Mouse (Mus musculus): ENCODE measurements around the gene Defb21.

DNA sequence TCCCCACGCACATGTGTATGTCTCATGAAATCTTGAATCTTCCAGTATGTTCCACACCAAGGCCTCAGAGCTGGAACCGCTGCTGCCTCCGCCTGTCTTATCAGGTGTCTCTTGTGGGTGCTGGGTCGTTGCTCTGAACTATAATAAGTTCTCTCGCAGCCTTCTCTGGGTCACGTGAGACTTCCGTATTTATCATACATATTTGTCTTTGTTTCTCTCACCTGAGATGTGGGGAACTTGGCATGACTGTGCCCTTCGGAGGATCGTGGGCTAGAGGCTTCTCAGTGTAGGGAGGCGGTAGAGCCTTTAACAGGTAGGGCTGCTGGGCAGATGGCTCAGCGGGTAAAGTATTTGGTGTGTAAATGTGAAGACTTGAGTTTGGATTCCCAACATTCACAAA, 8.1 kb downstream of the Defb21 start:
- TF ChIP-seq POLR2A (IDR thresholded peaks at IDR 0.05; ENCODE audit: borderline replicate concordance, extremely low read depth, insufficient read depth, insufficient read length, poor library complexity, severe bottlenecking) (no peak), CTCF (IDR thresholded peaks at IDR 0.05; ENCODE audit: borderline replicate concordance, extremely low read depth, insufficient read depth, insufficient read length) (no peak)

Data from brain, embryonic 14.5 days (tissue).